32 mouse cellular contexts compared by ENCODE assay signal in genomic region chr7:80473837-80474236, GRCm38 (mm10).
DNase-seq lines count a peak whose midpoint lies in the region; ATAC-seq and TF ChIP-seq lines count a peak whose summit lies in the region.
"Had no signal": no experiment of that assay in that cellular context is flagged by ENCODE, and none has a peak within 500 bp of the region (broad histone marks: within the 10 kb centered on the region; RNA-seq: fewer than 3 reads in every experiment).

No protein-coding gene starts in this region.

- no peak for TF ChIP-seq CTCF in C2C12 (IDR thresholded peaks at IDR 0.05; ENCODE audit: control insufficient read depth, insufficient read depth, insufficient read length)

- H3K36me3 ChIP-seq in C2C12 (ENCODE audit: control insufficient read depth, insufficient read depth) = peaks cover 5% of the 10 kb centered on the region
- no peaks in the 10 kb centered on the region for H3K36me3 ChIP-seq in splenic B cell, adult 2 months (ENCODE audit: control insufficient read depth, insufficient read depth, low read length, poor library complexity, severe bottlenecking)
- H3K36me3 ChIP-seq: hindbrain, embryonic 15.5 days had no signal

- ATAC-seq in inflammation-experienced regulatory T-cells, adult 6 months = peak; percentile 85
- ATAC-seq: forebrain, embryonic 15.5 days; intestine, embryonic 15.5 days; lung, postnatal 0 days; Patski had no signal

- H3K79me2 ChIP-seq in C2C12 (ENCODE audit: control insufficient read depth, insufficient read depth) = no peaks in the 10 kb centered on the region

- no peaks in the 10 kb centered on the region for H3K27me3 ChIP-seq in C2C12 (ENCODE audit: control insufficient read depth, insufficient read depth, insufficient read length)
- H3K27me3 ChIP-seq in splenic B cell, adult 2 months (ENCODE audit: control insufficient read depth, insufficient read depth, low read length, poor library complexity, severe bottlenecking) = no peaks in the 10 kb centered on the region
- H3K27me3 ChIP-seq: CH12.LX; forebrain, embryonic 15.5 days; heart, embryonic 13.5 days; hindbrain, embryonic 15.5 days; intestine, embryonic 15.5 days; limb, embryonic 13.5 days; midbrain, embryonic 12.5 days; neural tube, embryonic 13.5 days; Patski had no signal

- peak; percentile 17 for DNase-seq in NIH3T3 (ENCODE audit: low read depth)
- peak; percentile 39 for DNase-seq in splenic B cell, adult 2 months (ENCODE audit: low read depth, low spot score)
- no peak for DNase-seq in lung, adult 18-20 months
- no peak for DNase-seq in thymus, postnatal 14 days
- DNase-seq in adrenal gland, adult 8-10 months = no peak
- DNase-seq: adrenal gland, postnatal 25 days; cerebellum, adult 2 months; cerebellum, postnatal 14 days; gastrocnemius, adult 2 months; gastrocnemius, postnatal 36 days; heart, adult 18-20 months; heart, postnatal 10 days; kidney, adult 2 months; kidney, postnatal 36 days; retina, postnatal 1 day; right cerebral cortex, postnatal 14 days; thymus, postnatal 25 days had no signal

- H3K79me3 ChIP-seq in C2C12 (ENCODE audit: low read depth) = no peaks in the 10 kb centered on the region

- H3ac ChIP-seq in C2C12 (ENCODE audit: control insufficient read depth, insufficient read length, low read depth) = no peak overlapping the region

- no peak overlapping the region for H3K4me3 ChIP-seq in C2C12 (ENCODE audit: insufficient read depth, poor library complexity, severe bottlenecking)
- H3K4me3 ChIP-seq: forebrain, embryonic 10.5 days; forebrain, embryonic 15.5 days; gastrocnemius, adult 2 months; heart, embryonic 13.5 days; hindbrain, embryonic 15.5 days; intestine, embryonic 15.5 days; layer of hippocampus, adult 2 months; limb, embryonic 13.5 days; midbrain, embryonic 12.5 days; myocyte; neural tube, embryonic 13.5 days had no signal

TF ChIP-seq in C2C12, 6 proteins besides CTCF, POLR2A, EP300 and RAD21:
- TF ChIP-seq MAX (IDR thresholded peaks at IDR 0.05) (no peak), CEBPB (IDR thresholded peaks at IDR 0.05; ENCODE audit: low read depth) (peak; percentile 19)

Comparison
In these comparisons a context has a peak if more than half of its experiments do, and no peak if none do; other contexts are left out.
1. DNase-seq: peak in NIH3T3 (single experiment) and splenic B cell, adult 2 months (single experiment); none in lung, adult 18-20 months (0 of 2), thymus, postnatal 14 days (single experiment) and adrenal gland, adult 8-10 months (single experiment).